ENCODE assay signal across 20 mouse cellular contexts in genomic region chr11:100651748-100652147, GRCm38 (mm10). TPM values are rescaled to one million over a fixed set of nuclear protein-coding genes. Genes with fewer than 3 reads are reported as not detected.
DNase-seq lines count a peak whose midpoint lies in the region; ATAC-seq lines count a peak whose summit lies in the region.
"Had no signal": no experiment of that assay in that cellular context is flagged by ENCODE, and none has a peak within 500 bp of the region (broad histone marks: within the 10 kb centered on the region; RNA-seq: fewer than 3 reads in every experiment).

No protein-coding gene starts in this region.

- H3K4me1 ChIP-seq in kidney, embryonic 15.5 days, result peaks cover 21% of the 10 kb centered on the region
- H3K4me1 ChIP-seq in hindbrain, embryonic 10.5 days (replicated peaks), result peaks cover 17% of the 10 kb centered on the region
- peaks cover 17% of the 10 kb centered on the region for H3K4me1 ChIP-seq in hindbrain, embryonic 12.5 days
- H3K4me1 ChIP-seq: intestine, embryonic 15.5 days had no signal

- H3K9ac ChIP-seq in kidney, embryonic 15.5 days, result no peak overlapping the region
- no peak overlapping the region for H3K9ac ChIP-seq in hindbrain, embryonic 12.5 days
- H3K9ac ChIP-seq: embryonic facial prominence, embryonic 13.5 days; forebrain, embryonic 12.5 days; heart, embryonic 12.5 days; hindbrain, embryonic 13.5 days; intestine, embryonic 15.5 days had no signal

- H3K4me3 ChIP-seq in kidney, embryonic 15.5 days (replicated peaks), result no peak overlapping the region
- no peak overlapping the region for H3K4me3 ChIP-seq in hindbrain, embryonic 10.5 days
- no peak overlapping the region for H3K4me3 ChIP-seq in hindbrain, embryonic 12.5 days
- H3K4me3 ChIP-seq: embryonic facial prominence, embryonic 13.5 days; forebrain, embryonic 12.5 days; heart, adult 2 months; heart, embryonic 12.5 days; hindbrain, embryonic 13.5 days; intestine, embryonic 15.5 days had no signal

- no peaks in the 10 kb centered on the region for H3K36me3 ChIP-seq in kidney, embryonic 15.5 days
- no peaks in the 10 kb centered on the region for H3K36me3 ChIP-seq in hindbrain, embryonic 10.5 days
- no peaks in the 10 kb centered on the region for H3K36me3 ChIP-seq in hindbrain, embryonic 12.5 days
- H3K36me3 ChIP-seq: embryonic facial prominence, embryonic 13.5 days; forebrain, embryonic 12.5 days; heart, embryonic 12.5 days; hindbrain, embryonic 13.5 days; intestine, embryonic 15.5 days had no signal

- 0 out of 2 replicates have a peak overlapping the region, but pooled peaks have one; percentile 22 for H3K27ac ChIP-seq in kidney, embryonic 15.5 days
- H3K27ac ChIP-seq in hindbrain, embryonic 10.5 days, result no peak overlapping the region
- H3K27ac ChIP-seq in hindbrain, embryonic 12.5 days, result no peak overlapping the region
- H3K27ac ChIP-seq: forebrain, embryonic 12.5 days; heart, adult 2 months; hindbrain, embryonic 13.5 days; intestine, embryonic 15.5 days had no signal

- ATAC-seq in kidney, embryonic 15.5 days (replicated peaks; ENCODE audit: low FRiP score), result no peak
- no peak for ATAC-seq in hindbrain, embryonic 12.5 days (ENCODE audit: low FRiP score)
- ATAC-seq: forebrain, embryonic 16.5 days; intestine, embryonic 15.5 days had no signal

- no peaks in the 10 kb centered on the region for H3K9me3 ChIP-seq in kidney, embryonic 15.5 days (replicated peaks)
- H3K9me3 ChIP-seq in hindbrain, embryonic 10.5 days, result no peaks in the 10 kb centered on the region
- no peaks in the 10 kb centered on the region for H3K9me3 ChIP-seq in hindbrain, embryonic 12.5 days (replicated peaks)
- H3K9me3 ChIP-seq: embryonic facial prominence, embryonic 13.5 days; forebrain, embryonic 12.5 days; heart, embryonic 12.5 days; hindbrain, embryonic 13.5 days; intestine, embryonic 15.5 days had no signal

- H3K4me2 ChIP-seq in kidney, embryonic 15.5 days, result no peak overlapping the region
- H3K4me2 ChIP-seq in hindbrain, embryonic 12.5 days (replicated peaks), result no peak overlapping the region
- H3K4me2 ChIP-seq: forebrain, embryonic 12.5 days; heart, embryonic 12.5 days; hindbrain, embryonic 13.5 days; intestine, embryonic 15.5 days had no signal

- peaks cover 25% of the 10 kb centered on the region for H3K27me3 ChIP-seq in kidney, embryonic 15.5 days
- peaks cover 48% of the 10 kb centered on the region for H3K27me3 ChIP-seq in hindbrain, embryonic 10.5 days (ENCODE audit: insufficient read depth, poor library complexity, severe bottlenecking)
- peaks cover 34% of the 10 kb centered on the region for H3K27me3 ChIP-seq in hindbrain, embryonic 12.5 days

- WGBS in kidney, embryonic 15.5 days, result 5% methylated on average over 3 of the region's 3 CpGs
- 24% methylated on average over 3 of the region's 3 CpGs for WGBS in hindbrain, embryonic 10.5 days
- WGBS in hindbrain, embryonic 12.5 days, result 29% methylated on average over 3 of the region's 3 CpGs

- DNase-seq in kidney, postnatal 4 days, result no peak
- DNase-seq in adrenal gland, adult 8-10 months, result peak; percentile 76
- DNase-seq in adrenal gland, postnatal 36 days, result peak; percentile 76 to 84
- no peak for DNase-seq in hindbrain, embryonic 10.5 days (ENCODE audit: low spot score)
- DNase-seq: B cell, adult 2 months; cerebellum, adult 11-12 months; cerebellum, adult 9-10 months; cerebellum, postnatal 36 days; gastrocnemius, postnatal 14 days; heart, adult 2 months; heart, postnatal 36 days; kidney, adult 18-20 months had no signal

RNA-seq across cellular contexts. Expression of gene Dnajc7, which starts 31.8 kb away (rescaled TPM):
- polyA plus RNA-seq in kidney, embryonic 15.5 days (2015; fragmentation: Nextera tagmentation; extraction: Ambion mirVana), result 238 and 241 TPM in 2 replicates
- 100 to 1,000 TPM; 204 to 279 (median 249) TPM for total RNA-seq in adrenal gland, adult 8-10 months (2022)
- 100 to 1,000 TPM; 207 to 222 TPM for total RNA-seq in adrenal gland, postnatal 36 days (2021)
- 219 and 260 TPM in 2 replicates for polyA plus RNA-seq in hindbrain, embryonic 10.5 days (2016; fragmentation: Nextera tagmentation; extraction: Ambion mirVana)
- polyA plus RNA-seq in hindbrain, embryonic 12.5 days (2016; fragmentation: Nextera tagmentation; extraction: Ambion mirVana), result 307 and 311 TPM in 2 replicates

RNA-seq across cellular contexts. Expression of gene Nkiras2, which starts 32.7 kb away (rescaled TPM):
- 59.7 and 63.5 TPM in 2 replicates for polyA plus RNA-seq in kidney, embryonic 15.5 days (2015; fragmentation: Nextera tagmentation; extraction: Ambion mirVana)
- 10 to 100 TPM; 34.3 to 37.3 (median 36.7) TPM for total RNA-seq in adrenal gland, adult 8-10 months (2022)
- 10 to 100 TPM; 32.9 to 43.6 TPM for total RNA-seq in adrenal gland, postnatal 36 days (2021)
- polyA plus RNA-seq in hindbrain, embryonic 10.5 days (2016; fragmentation: Nextera tagmentation; extraction: Ambion mirVana), result 95.9 and 119 TPM in 2 replicates
- polyA plus RNA-seq in hindbrain, embryonic 12.5 days (2016; fragmentation: Nextera tagmentation; extraction: Ambion mirVana), result 101 and 109 TPM in 2 replicates

RNA-seq across cellular contexts. Expression of gene Zfp385c, which starts 40.5 kb away (rescaled TPM):
- 0.27 and 0.40 TPM in 2 replicates for polyA plus RNA-seq in kidney, embryonic 15.5 days (2015; fragmentation: Nextera tagmentation; extraction: Ambion mirVana)
- 1 to 10 TPM in 1 of 4 experiments, under 1 TPM in 3; 0.29 to 3.4 (median 0.66) TPM for total RNA-seq in adrenal gland, adult 8-10 months (2022)
- total RNA-seq in adrenal gland, postnatal 36 days (2021), result under 1 TPM; 0.13 to 0.43 TPM
- 0.26 and 0.68 TPM in 2 replicates for polyA plus RNA-seq in hindbrain, embryonic 10.5 days (2016; fragmentation: Nextera tagmentation; extraction: Ambion mirVana)
- 0.53 and 0.74 TPM in 2 replicates for polyA plus RNA-seq in hindbrain, embryonic 12.5 days (2016; fragmentation: Nextera tagmentation; extraction: Ambion mirVana)

RNA-seq across cellular contexts. Expression of gene Dhx58, which starts 52.3 kb away (rescaled TPM):
- polyA plus RNA-seq in kidney, embryonic 15.5 days (2015; fragmentation: Nextera tagmentation; extraction: Ambion mirVana), result 2.8 and 3.6 TPM in 2 replicates
- 100 to 1,000 TPM in 1 of 4 experiments, 10 to 100 TPM in 3; 56.4 to 143 (median 79.7) TPM for total RNA-seq in adrenal gland, adult 8-10 months (2022)
- 10 to 100 TPM; 39.5 to 60.6 TPM for total RNA-seq in adrenal gland, postnatal 36 days (2021)
- 1.9 and 2.9 TPM in 2 replicates for polyA plus RNA-seq in hindbrain, embryonic 10.5 days (2016; fragmentation: Nextera tagmentation; extraction: Ambion mirVana)
- polyA plus RNA-seq in hindbrain, embryonic 12.5 days (2016; fragmentation: Nextera tagmentation; extraction: Ambion mirVana), result 1.4 and 2.7 TPM in 2 replicates

Comparison
In these comparisons a context has a peak if more than half of its experiments do, and no peak if none do; other contexts are left out.
1. DNase-seq: peak in adrenal gland, adult 8-10 months (single experiment) and adrenal gland, postnatal 36 days (2 of 2); none in kidney, postnatal 4 days (0 of 2) and hindbrain, embryonic 10.5 days (single experiment).